Mouse (Mus musculus) kidney, postnatal 10 days (tissue): ENCODE measurements around the gene Pbld1.
A peak's percentile ranks its signal among the peaks of the same experiment; 100 is the strongest.

ENCODE experiments used
- DNase-seq: peaks from one replicate; pipeline ENCODE4 v3.0.0; 2021; ENCODE audit warnings: mixed read lengths

Pbld1 gene

GRCm38 (mm10) chr10:63098191-63098590, 38.2 kb downstream of the Pbld1 start:
- no peak for DNase-seq

- DNase-seq: no peak
Measured at GRCm38 (mm10) chr10:63099521-63099920, 39.6 kb downstream of the Pbld1 start, which contains the start of gene Atoh7. Gene Atoh7, plus strand, starts transcription at chr10:63099651.

GRCm38 (mm10) chr10:63099941-63100562, 40.1 kb downstream of the Pbld1 start:
- peak; percentile 68 for DNase-seq

GRCm38 (mm10) chr10:63100657-63101056, 40.7 kb downstream of the Pbld1 start:
- DNase-seq: no peak

- no peak for DNase-seq
Measured at GRCm38 (mm10) chr10:63113027-63113604, 53.2 kb downstream of the Pbld1 start.

- DNase-seq: no peak
Measured at GRCm38 (mm10) chr10:63113716-63114360, 53.9 kb downstream of the Pbld1 start.

GRCm38 (mm10) chr10:63115881-63116280, 55.9 kb downstream of the Pbld1 start:
- DNase-seq: no peak

GRCm38 (mm10) chr10:63116376-63116775, 56.4 kb downstream of the Pbld1 start:
- no peak for DNase-seq

- DNase-seq: no peak
Measured at GRCm38 (mm10) chr10:63117583-63117982, 57.6 kb downstream of the Pbld1 start.

GRCm38 (mm10) chr10:63119916-63120315, 60.0 kb downstream of the Pbld1 start:
- DNase-seq: no peak

- no peak for DNase-seq
Measured at GRCm38 (mm10) chr10:63121961-63122360, 62.0 kb downstream of the Pbld1 start.

- peak; percentile 49 for DNase-seq
Measured at GRCm38 (mm10) chr10:63122516-63122915, 62.6 kb downstream of the Pbld1 start.

GRCm38 (mm10) chr10:63123141-63123540, 63.2 kb downstream of the Pbld1 start:
- DNase-seq: no peak

- DNase-seq: no peak
Measured at GRCm38 (mm10) chr10:63124016-63124415, 64.1 kb downstream of the Pbld1 start.

GRCm38 (mm10) chr10:63125343-63125742, 65.4 kb downstream of the Pbld1 start:
- DNase-seq: no peak

- no peak for DNase-seq
Measured at GRCm38 (mm10) chr10:63126116-63126515, 66.2 kb downstream of the Pbld1 start.

GRCm38 (mm10) chr10:63127156-63127555, 67.2 kb downstream of the Pbld1 start:
- DNase-seq: no peak
